Mouse (Mus musculus) limb, embryonic 14.5 days (tissue): Measurements from ENCODE around the gene Elp4. TPM values are rescaled to one million over a fixed set of nuclear protein-coding genes. Genes with fewer than 3 reads are reported as not detected.

Experiments
- ATAC-seq: fragments of 200-750 bp; cut with Nextera tagmentation; 2 replicates; pipeline ENCODE4 v1.8.0; 2017; ENCODE audit warnings: low read depth, moderate number of reproducible peaks, moderate TSS enrichment; ENCODE audit not compliant: low FRiP score
- DNase-seq: peaks from one replicate; pipeline ENCODE4 v3.0.0-alpha.2; 2015; ENCODE audit warnings: low spot score
- H3K27ac ChIP-seq: fragments of 300-500 bp; sonication (generic); replicated peaks from 2 replicates; pipeline ENCODE4 v1.5.1; 2014; ENCODE audit warnings: low read depth, mild to moderate bottlenecking, low read length, moderate library complexity, mixed read lengths
- H3K27me3 ChIP-seq: fragments of 300-500 bp; sonication (generic); 2 replicates; pipeline ENCODE4 v1.6.1; 2014; ENCODE audit warnings: low read length, mixed read lengths; ENCODE audit not compliant: control insufficient read depth, insufficient read depth
- H3K36me3 ChIP-seq: fragments of 300-500 bp; sonication (generic); 2 replicates; pipeline ENCODE4 v1.6.1; 2014; ENCODE audit warnings: mild to moderate bottlenecking, low read length, moderate library complexity, mixed read lengths; ENCODE audit not compliant: control insufficient read depth, insufficient read depth
- H3K4me1 ChIP-seq: fragments of 300-500 bp; sonication (generic); 2 replicates; pipeline ENCODE4 v1.6.1; 2014; ENCODE audit warnings: antibody characterized with exemption, low read length, mixed read lengths; ENCODE audit not compliant: control insufficient read depth, insufficient read depth
- H3K4me2 ChIP-seq: fragments of 300-500 bp; sonication (generic); replicated peaks from 2 replicates; pipeline ENCODE4 v1.6.1; 2014; ENCODE audit warnings: low read depth, mild to moderate bottlenecking, low read length, moderate library complexity; ENCODE audit not compliant: severe bottlenecking
- H3K4me3 ChIP-seq: fragments of 300-500 bp; sonication (generic); replicated peaks from 2 replicates; pipeline ENCODE4 v1.5.1; 2014; ENCODE audit warnings: low read length
- H3K9ac ChIP-seq: fragments of 300-500 bp; sonication (generic); 2 replicates; pipeline ENCODE4 v1.6.1; 2014; ENCODE audit warnings: mild to moderate bottlenecking, low read depth, low read length, moderate library complexity; ENCODE audit not compliant: severe bottlenecking
- H3K9me3 ChIP-seq: fragments of 300-500 bp; sonication (generic); 2 replicates; pipeline ENCODE4 v1.6.1; 2016; ENCODE audit warnings: low read length; ENCODE audit not compliant: control insufficient read depth
- POLR2A ChIP-seq: fragments of 200-500 bp; IDR thresholded peaks from 2 replicates; pipeline ENCODE4 v1.8.0; 2012; ENCODE audit warnings: inconsistent platforms, mild to moderate bottlenecking, moderate library complexity, borderline replicate concordance; ENCODE audit not compliant: insufficient read depth, insufficient read length; ENCODE audit errors: extremely low read depth
- WGBS: fragments of 180-500 bp; shearing (Covaris S2); extraction: QIAGEN DNeasy Blood & Tissue Kit; methylation state at CpG from one replicate; pipeline ENCODE4 v1.1.7; 2014; 5-methylcytosine and 5-hydroxymethylcytosine counted together
- polyA plus RNA-seq, 2 experiments: library from polyadenylated mRNA; depleted of rRNA in 1 of 2; stranded (reverse) in 1 of 2; unstranded in 1 of 2; fragments of >200 nt; fragmentation: Nextera tagmentation in 1 of 2; extraction: Ambion mirVana in 1 of 2; gene quantifications; 2 replicates each; pipeline versions ENCODE4 v1.2.1 to v1.2.3; 2012 to 2014

The Elp4 gene
- polyA plus RNA-seq, 2 experiments = 12.5 to 31.2 TPM

DNA sequence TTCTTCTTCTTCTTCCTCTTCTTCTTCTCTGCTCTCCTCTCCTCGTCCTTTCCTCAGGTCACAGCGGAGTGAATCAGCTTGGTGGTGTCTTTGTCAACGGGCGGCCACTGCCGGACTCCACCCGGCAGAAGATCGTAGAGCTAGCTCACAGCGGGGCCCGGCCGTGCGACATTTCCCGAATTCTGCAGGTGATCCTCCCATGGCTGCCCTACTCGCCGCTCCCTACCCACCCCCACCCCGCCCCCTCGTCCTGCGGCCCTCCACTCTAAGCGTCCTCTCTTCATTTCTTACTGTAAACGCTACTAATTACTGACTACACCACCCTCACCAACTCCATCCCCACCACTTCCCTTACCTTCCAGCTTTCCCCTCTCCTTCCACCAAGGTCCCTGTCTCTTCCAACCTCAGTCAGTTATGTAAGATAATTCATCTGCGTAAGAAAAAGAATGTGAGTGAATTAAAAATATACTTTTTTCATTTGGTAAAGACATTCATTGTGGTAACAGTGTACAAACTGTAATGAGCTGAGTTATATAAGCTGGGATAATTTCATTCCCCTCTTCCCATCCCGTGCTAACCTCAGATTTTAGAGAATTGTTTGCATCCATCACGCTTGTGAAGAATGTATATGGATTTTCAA is 220.5 kb downstream of the Elp4 start:
- Histone ChIP-seq H3K27ac (no peak overlapping the region), H3K27me3 (peaks cover 95% of the 10 kb centered on the region), H3K36me3 (no peaks in the 10 kb centered on the region), H3K4me3 (no peak overlapping the region), H3K9me3 (no peaks in the 10 kb centered on the region), H3K4me2 (no peak overlapping the region), H3K9ac (no peak overlapping the region), H3K4me1 (0 out of 2 replicates have a peak, but pooled peaks cover 5% of the 10 kb centered on the region)
- 1% methylated on average over 22 of the region's 22 CpGs for WGBS
- DNase-seq (no peak), ATAC-seq (no peak)
- no peak for TF ChIP-seq POLR2A

DNA sequence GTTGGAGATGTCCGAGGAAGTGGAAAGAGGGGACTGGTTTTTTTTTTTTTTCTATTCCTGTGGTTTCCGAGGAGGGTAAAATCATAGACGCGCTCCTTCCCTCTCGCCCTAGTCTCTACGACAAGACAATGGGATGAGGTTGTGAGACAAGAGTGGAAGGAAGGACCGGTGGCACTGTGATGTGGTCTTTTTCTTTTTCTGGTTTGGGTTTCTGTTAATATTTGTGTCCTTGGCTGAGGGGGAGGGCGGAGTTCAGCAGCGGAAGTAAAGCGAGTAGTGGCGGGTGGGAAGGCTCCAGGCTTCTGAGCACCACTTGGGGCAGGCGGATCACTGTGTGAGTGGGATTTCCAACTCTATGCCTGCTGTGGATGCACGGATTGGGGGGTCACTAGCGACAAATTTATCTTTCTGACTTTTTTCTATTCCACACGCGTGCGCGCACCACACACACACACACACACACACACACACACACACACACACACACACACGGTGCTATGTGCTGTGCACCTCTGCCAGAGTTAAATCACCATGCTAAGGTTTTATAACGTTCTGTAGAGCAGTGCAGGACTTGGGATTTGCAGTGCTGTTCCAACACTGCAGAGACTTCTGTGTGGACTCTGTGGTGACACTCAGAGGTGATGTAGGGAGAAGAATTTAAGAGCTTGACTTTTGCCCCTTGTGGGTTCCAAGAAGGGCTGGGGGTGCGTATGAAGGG is 221.6 kb downstream of the Elp4 start:
- no peaks in the 10 kb centered on the region for H3K36me3 ChIP-seq
- no peak for TF ChIP-seq POLR2A
- DNase-seq (no peak), ATAC-seq (no peak)
- peaks cover 96% of the 10 kb centered on the region for H3K27me3 ChIP-seq
- 0 out of 2 replicates have a peak, but pooled peaks cover 4% of the 10 kb centered on the region for H3K4me1 ChIP-seq
- H3K4me3 ChIP-seq = no peak overlapping the region
- WGBS = under 1% methylated on average over 21 of the region's 21 CpGs
- no peak overlapping the region for H3K9ac ChIP-seq
- no peak overlapping the region for H3K4me2 ChIP-seq
- no peak overlapping the region for H3K27ac ChIP-seq
- H3K9me3 ChIP-seq = no peaks in the 10 kb centered on the region

DNA sequence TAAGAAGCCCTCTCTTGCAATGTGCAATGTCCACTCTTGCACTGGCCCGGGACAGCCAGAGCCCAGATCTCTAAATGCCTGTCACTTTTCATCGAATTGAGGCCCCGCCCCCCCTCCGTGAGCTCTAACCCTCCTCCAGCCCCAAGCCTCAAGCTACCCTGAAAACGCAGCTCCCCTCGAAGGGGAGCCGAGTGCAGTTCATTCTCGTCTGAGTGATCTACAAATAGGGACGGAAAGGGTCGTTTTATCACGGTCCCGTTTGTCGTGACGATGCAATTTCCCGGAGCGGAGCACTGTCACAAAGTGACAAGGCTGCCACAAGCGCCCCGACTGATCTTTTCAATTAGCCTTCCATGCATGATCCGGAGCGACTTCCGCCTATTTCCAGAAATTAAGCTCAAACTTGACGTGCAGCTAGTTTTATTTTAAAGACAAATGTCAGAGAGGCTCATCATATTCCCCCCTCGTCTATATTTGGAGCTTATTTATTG is 222.3 kb downstream of the Elp4 start:
- H3K4me2 ChIP-seq = no peak overlapping the region
- no peak for TF ChIP-seq POLR2A
- H3K36me3 ChIP-seq = no peaks in the 10 kb centered on the region
- H3K4me3 ChIP-seq = no peak overlapping the region
- H3K9ac ChIP-seq = no peak overlapping the region
- DNase-seq = no peak
- WGBS = 0% methylated on average over 22 of the region's 23 CpGs
- no peak overlapping the region for H3K27ac ChIP-seq
- no peak for ATAC-seq
- no peaks in the 10 kb centered on the region for H3K4me1 ChIP-seq
- H3K27me3 ChIP-seq = peaks cover 96% of the 10 kb centered on the region
- no peaks in the 10 kb centered on the region for H3K9me3 ChIP-seq

- Histone ChIP-seq H3K27me3 (peaks cover 96% of the 10 kb centered on the region), H3K9ac (no peak overlapping the region), H3K4me2 (no peak overlapping the region), H3K9me3 (no peaks in the 10 kb centered on the region), H3K4me1 (peaks cover 4% of the 10 kb centered on the region; the same call in 1 of the 2 replicates), H3K4me3 (no peak overlapping the region), H3K27ac (no peak overlapping the region), H3K36me3 (no peaks in the 10 kb centered on the region)
- no peak for ATAC-seq
- WGBS = 4% methylated on average over 30 of the region's 30 CpGs
- no peak for TF ChIP-seq POLR2A
- no peak for DNase-seq
Measured at GRCm38 (mm10) chr2:105680999-105681710, 223.2 kb downstream of the Elp4 start.
